In genomic region chr4:115101682-115102081, GRCm38 (mm10) we compare ENCODE assay signal across 8 mouse cellular contexts. TPM values are rescaled to one million over a fixed set of nuclear protein-coding genes. Genes with fewer than 3 reads are reported as not detected.
DNase-seq lines count a peak whose midpoint lies in the region; ATAC-seq lines count a peak whose summit lies in the region.

No protein-coding gene starts in this region.

- no peaks in the 10 kb centered on the region for H3K36me3 ChIP-seq in liver, embryonic 11.5 days (ENCODE audit: control insufficient read depth, insufficient read depth, low read length)
- H3K36me3 ChIP-seq in forebrain, embryonic 16.5 days (ENCODE audit: control insufficient read depth, insufficient read depth) = no peaks in the 10 kb centered on the region
- H3K36me3 ChIP-seq in hindbrain, embryonic 15.5 days = no peaks in the 10 kb centered on the region

- DNase-seq in liver = peak; percentile 76
- no peak for DNase-seq in liver, embryonic 11.5 days (ENCODE audit: low spot score)
- DNase-seq in cerebellum, adult 11 months = peak; percentile 30
- DNase-seq in layer of hippocampus, postnatal 36 days = peak; percentile 41 to 48
- DNase-seq in right cerebral cortex, postnatal 4 days = peak; percentile 75

- 0 out of 2 replicates have a peak, but pooled peaks cover 3% of the 10 kb centered on the region for H3K27me3 ChIP-seq in liver, embryonic 11.5 days (replicated peaks; ENCODE audit: control insufficient read depth, insufficient read depth, low read length)
- H3K27me3 ChIP-seq in forebrain, embryonic 16.5 days (replicated peaks; ENCODE audit: control insufficient read depth, insufficient read depth, low read length) = peaks cover 13% of the 10 kb centered on the region
- H3K27me3 ChIP-seq in hindbrain, embryonic 15.5 days = peaks cover 9% of the 10 kb centered on the region

- 48% methylated on average over 6 of the region's 6 CpGs for WGBS in liver, embryonic 11.5 days
- 35% methylated on average over 6 of the region's 6 CpGs for WGBS in forebrain, embryonic 16.5 days
- 35% methylated on average over 6 of the region's 6 CpGs for WGBS in hindbrain, embryonic 15.5 days

- H3K4me3 ChIP-seq in liver, embryonic 11.5 days (ENCODE audit: low read depth, low read length) = no peak overlapping the region
- no peak overlapping the region for H3K4me3 ChIP-seq in forebrain, embryonic 16.5 days (replicated peaks; ENCODE audit: low read length)
- no peak overlapping the region for H3K4me3 ChIP-seq in hindbrain, embryonic 15.5 days

- no peaks in the 10 kb centered on the region for H3K9me3 ChIP-seq in liver, embryonic 11.5 days (ENCODE audit: control insufficient read depth, low read length)
- no peaks in the 10 kb centered on the region for H3K9me3 ChIP-seq in forebrain, embryonic 16.5 days (ENCODE audit: control insufficient read depth, low read length)
- H3K9me3 ChIP-seq in hindbrain, embryonic 15.5 days = no peaks in the 10 kb centered on the region

- no peak for ATAC-seq in liver, embryonic 11.5 days (replicated peaks; ENCODE audit: low FRiP score)
- ATAC-seq in forebrain, embryonic 16.5 days = peak; percentile 81
- peak; percentile 74 for ATAC-seq in hindbrain, embryonic 15.5 days (ENCODE audit: low FRiP score, low read depth)
- ATAC-seq in megakaryocyte progenitor cell, adult 5-6 weeks (replicated peaks; ENCODE audit: poor library complexity) = peak; percentile 86

- H3K4me1 ChIP-seq in liver, embryonic 11.5 days (replicated peaks; ENCODE audit: control insufficient read depth, insufficient read depth, low read length) = peaks cover 13% of the 10 kb centered on the region
- 0 out of 2 replicates have a peak, but pooled peaks cover 3% of the 10 kb centered on the region for H3K4me1 ChIP-seq in forebrain, embryonic 16.5 days (replicated peaks; ENCODE audit: control insufficient read depth, insufficient read depth, low read length)
- peaks cover 5% of the 10 kb centered on the region for H3K4me1 ChIP-seq in hindbrain, embryonic 15.5 days (replicated peaks)

- H3K4me2 ChIP-seq in liver, embryonic 11.5 days = no peak overlapping the region
- H3K4me2 ChIP-seq in forebrain, embryonic 16.5 days (ENCODE audit: low read length) = no peak overlapping the region
- no peak overlapping the region for H3K4me2 ChIP-seq in hindbrain, embryonic 15.5 days

- no peak overlapping the region for H3K27ac ChIP-seq in liver, embryonic 11.5 days (ENCODE audit: low read depth, low read length)
- no peak overlapping the region for H3K27ac ChIP-seq in forebrain, embryonic 16.5 days (ENCODE audit: low read length)
- no peak overlapping the region for H3K27ac ChIP-seq in hindbrain, embryonic 15.5 days (replicated peaks)

- no peak overlapping the region for H3K9ac ChIP-seq in liver, embryonic 11.5 days (ENCODE audit: low read depth, low read length)
- H3K9ac ChIP-seq in forebrain, embryonic 16.5 days (replicated peaks; ENCODE audit: low read depth, low read length) = no peak overlapping the region
- no peak overlapping the region for H3K9ac ChIP-seq in hindbrain, embryonic 15.5 days

RNA-seq across cellular contexts. Expression of gene Pdzk1ip1, which starts 13.2 kb away (rescaled TPM):
- 24.2 and 25.8 TPM in 2 replicates for polyA plus RNA-seq in liver, embryonic 11.5 days (2014; fragmentation: Nextera tagmentation; extraction: Ambion mirVana)
- polyA plus RNA-seq in forebrain, embryonic 16.5 days (2015; fragmentation: Nextera tagmentation; extraction: Ambion mirVana) = 0.46 and 1.2 TPM in 2 replicates
- polyA plus RNA-seq in hindbrain, embryonic 15.5 days (2015; fragmentation: Nextera tagmentation; extraction: Ambion mirVana) = 2.7 and 3.7 TPM in 2 replicates
- under 1 TPM in 1 of 2 experiments, not detected in 1; 0.75 TPM for total RNA-seq in layer of hippocampus, postnatal 36 days (2021)
- 5.2 and 11.2 TPM in 2 replicates for total RNA-seq in megakaryocyte progenitor cell, adult 5-6 weeks (2015)
- total RNA-seq in megakaryocyte progenitor cell, adult 5-6 weeks (2017) = 2.0 and 5.2 TPM in 2 replicates

RNA-seq across cellular contexts. Expression of gene Cyp4x1, which starts 32.4 kb away (rescaled TPM):
- 0.29 and 0.30 TPM in 2 replicates for polyA plus RNA-seq in liver, embryonic 11.5 days (2014; fragmentation: Nextera tagmentation; extraction: Ambion mirVana)
- polyA plus RNA-seq in forebrain, embryonic 16.5 days (2015; fragmentation: Nextera tagmentation; extraction: Ambion mirVana) = 3.0 and 5.9 TPM in 2 replicates
- polyA plus RNA-seq in hindbrain, embryonic 15.5 days (2015; fragmentation: Nextera tagmentation; extraction: Ambion mirVana) = 10.6 and 11.5 TPM in 2 replicates
- 1 to 10 TPM; 7.0 to 7.2 TPM for total RNA-seq in layer of hippocampus, postnatal 36 days (2021)
- not detected in 2 replicates for total RNA-seq in megakaryocyte progenitor cell, adult 5-6 weeks (2015)
- total RNA-seq in megakaryocyte progenitor cell, adult 5-6 weeks (2017) = not detected in 2 replicates

RNA-seq across cellular contexts. Expression of gene Tal1, which starts 45.5 kb away (rescaled TPM):
- 42.7 and 47.6 TPM in 2 replicates for polyA plus RNA-seq in liver, embryonic 11.5 days (2014; fragmentation: Nextera tagmentation; extraction: Ambion mirVana)
- 0.25 and 0.62 TPM in 2 replicates for polyA plus RNA-seq in forebrain, embryonic 16.5 days (2015; fragmentation: Nextera tagmentation; extraction: Ambion mirVana)
- 2.6 and 3.2 TPM in 2 replicates for polyA plus RNA-seq in hindbrain, embryonic 15.5 days (2015; fragmentation: Nextera tagmentation; extraction: Ambion mirVana)
- total RNA-seq in layer of hippocampus, postnatal 36 days (2021) = 1 to 10 TPM; 1.1 to 1.3 TPM
- total RNA-seq in megakaryocyte progenitor cell, adult 5-6 weeks (2015) = 17.3 and 22.6 TPM in 2 replicates
- 9.2 and 16.3 TPM in 2 replicates for total RNA-seq in megakaryocyte progenitor cell, adult 5-6 weeks (2017)

Comparison
In these comparisons a context has a peak if more than half of its experiments do, and no peak if none do; other contexts are left out.
1. RNA of gene Tal1, which starts 45.5 kb away (polyA plus RNA-seq): 42.7 to 47.6 TPM in liver, embryonic 11.5 days; 2.6 to 3.2 TPM in hindbrain, embryonic 15.5 days and 0.25 to 0.62 TPM in forebrain, embryonic 16.5 days; every median in the first group is over 10 times any median in the second.